Mouse (Mus musculus): ENCODE results near the gene Purb. TPM values are rescaled to one million over a fixed set of nuclear protein-coding genes. Genes with fewer than 3 reads are reported as not detected.

Gene Purb
- total and polyA plus RNA-seq, 3 experiments: 19.3 to 45.2 (median 42.4) TPM

DNA sequence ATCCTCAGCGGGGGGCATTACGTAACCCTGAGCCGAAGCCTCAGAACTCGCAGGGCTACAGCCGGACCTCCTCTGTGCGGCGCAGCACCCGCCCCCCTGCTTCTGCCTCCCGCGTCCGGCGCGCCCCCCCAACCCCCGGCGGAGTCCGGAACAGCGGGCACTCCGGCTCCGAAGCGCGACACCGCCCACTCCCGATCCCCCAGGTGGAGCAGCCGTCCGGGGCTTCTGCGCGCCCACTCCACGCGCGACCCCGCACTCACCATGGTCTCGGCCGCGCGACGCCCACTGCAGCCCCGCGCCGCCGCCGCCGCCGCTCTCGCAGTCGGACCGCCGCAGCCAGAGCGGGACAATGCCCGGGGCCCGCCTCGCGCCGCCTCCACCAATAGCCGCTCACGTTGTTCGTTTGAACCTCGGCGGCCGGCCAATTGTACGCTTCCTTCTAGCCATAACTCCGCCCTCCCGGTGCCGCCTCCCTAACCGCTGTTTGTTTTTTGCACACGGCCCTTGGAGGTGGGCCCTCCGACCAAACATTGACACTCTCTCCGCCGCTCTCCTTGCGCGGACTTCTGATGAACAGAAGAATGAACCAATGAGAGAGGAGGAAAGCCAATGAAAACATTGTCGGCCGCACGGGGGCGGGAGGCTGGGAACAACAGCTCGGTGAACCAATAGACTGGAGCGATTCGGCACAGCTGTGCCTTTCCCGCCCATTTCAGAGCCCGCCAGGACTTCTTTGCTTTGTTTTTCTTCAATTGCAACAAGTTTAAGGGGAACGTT, 31.5 kb downstream of the Purb start, which contains the start of gene H2afv (continued):
- no peak; the same call in 1 of the 2 replicates for TF ChIP-seq MAFK (IDR thresholded peaks at IDR 0.05; ENCODE audit: insufficient replicate concordance, low read length)
- TF ChIP-seq USF1 (IDR thresholded peaks at IDR 0.05; ENCODE audit: low read depth, low read length): no peak
- TF ChIP-seq JUND (conservative IDR thresholded peaks at IDR 0.05; ENCODE audit: low read depth, low read length): no peak
- peak; percentile 57; the same call in 1 of the 2 replicates for TF ChIP-seq POLR2A (IDR thresholded peaks at IDR 0.05; ENCODE audit: low read depth, low read length)
- peak; percentile 62 for TF ChIP-seq BHLHE40 (IDR thresholded peaks at IDR 0.05; ENCODE audit: low read depth, low read length)
- TF ChIP-seq ZNF384 (IDR thresholded peaks at IDR 0.05; ENCODE audit: low read depth, low read length): 0 out of 2 replicates have a peak, but pooled peaks have one; percentile 28
- no peak for TF ChIP-seq EP300 (IDR thresholded peaks at IDR 0.05; ENCODE audit: low read length)
- peak; percentile 87 for TF ChIP-seq ZMIZ1 (IDR thresholded peaks at IDR 0.05; ENCODE audit: low read depth, low read length)
- peak; percentile 71 for TF ChIP-seq HCFC1 (IDR thresholded peaks at IDR 0.05; ENCODE audit: low read depth, low read length)
- peak; percentile 99 for TF ChIP-seq E2F4 (IDR thresholded peaks at IDR 0.05; ENCODE audit: insufficient replicate concordance, low read depth, low read length)
- peak; percentile 68 for TF ChIP-seq NELFE (IDR thresholded peaks at IDR 0.05; ENCODE audit: low read depth, low read length)
- TF ChIP-seq ETS1 (conservative IDR thresholded peaks at IDR 0.05; ENCODE audit: low read depth, low read length): peak; percentile 54
- no peak for TF ChIP-seq ZC3H11A (IDR thresholded peaks at IDR 0.05; ENCODE audit: low read depth, low read length)
- 0 out of 2 replicates have a peak, but pooled peaks have one; percentile 36 for TF ChIP-seq RCOR1 (conservative IDR thresholded peaks at IDR 0.05; ENCODE audit: low read depth, low read length)

DNA sequence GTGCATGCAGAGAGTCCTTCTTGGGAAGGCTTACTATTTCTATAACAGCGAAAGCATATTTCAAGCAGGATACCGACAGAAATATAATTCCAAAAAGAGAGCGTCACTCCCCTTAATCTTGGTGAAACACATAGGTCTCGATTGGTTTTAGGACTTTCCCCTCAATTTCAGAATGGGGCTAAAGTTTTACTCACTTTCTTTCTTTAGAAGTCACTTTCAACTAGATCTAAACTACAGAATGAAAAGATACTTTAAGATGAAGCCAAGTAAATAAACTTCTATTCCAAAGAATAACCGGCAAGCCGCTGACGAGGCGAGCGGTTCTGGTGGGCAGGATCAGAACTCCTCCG, 32.0 kb downstream of the Purb start:
- peak overlapping the region; percentile 72 for H3K9ac ChIP-seq (ENCODE audit: insufficient read depth, low read depth)
- 0 out of 2 replicates have a peak, but pooled peaks have one; percentile 34 for TF ChIP-seq TBP (conservative IDR thresholded peaks at IDR 0.05; ENCODE audit: low read depth, low read length)
- no peak for TF ChIP-seq POLR2A (IDR thresholded peaks at IDR 0.05; ENCODE audit: low read depth, low read length)
- TF ChIP-seq ETS1 (conservative IDR thresholded peaks at IDR 0.05; ENCODE audit: low read depth, low read length): no peak
- TF ChIP-seq CTCF (conservative IDR thresholded peaks at IDR 0.05 in 1 of 2, IDR thresholded peaks at IDR 0.05 in 1 of 2; ENCODE audit: low read depth in 2 of 2, low read length in 2 of 2): no peak
- TF ChIP-seq KAT2A (IDR thresholded peaks at IDR 0.05; ENCODE audit: insufficient replicate concordance, low read length): no peak
- peak overlapping the region; percentile 99 for H3K4me2 ChIP-seq (ENCODE audit: insufficient read depth, low read depth, poor library complexity, severe bottlenecking)
- peak overlapping the region; percentile 66 to 88 (median 76) for H3K4me3 ChIP-seq (replicated peaks in 1 of 3; ENCODE audit: low read depth in 2 of 3, low read length in 2 of 3, poor library complexity in 1 of 3)
- in situ Hi-C loops (cut with MboI; ENCODE audit: low pct_ligation_motif_present, low pct_unique_long_range_greater_than_20kb, low sequenced_read_pairs) (no loop called here), dilution Hi-C loops (cut with MboI; ENCODE audit: extremely low pct_ligation_motif_present, extremely low pct_unique_long_range_greater_than_20kb, low sequenced_read_pairs) (no loop called here)
- H3K9me3 ChIP-seq (replicated peaks; ENCODE audit: low read length): peaks cover 4% of the 10 kb centered on the region
- peaks cover 5 to 14% of the 10 kb centered on the region in 2 experiments; a peak in 3 of 4 replicates for H3K4me1 ChIP-seq (ENCODE audit: control insufficient read depth in 1 of 2, insufficient read depth in 2 of 2)
- no peak for DNase-seq (ENCODE audit: extremely low read depth)
- peaks cover 0 to 4% of the 10 kb centered on the region in 2 experiments for H3K36me3 ChIP-seq (replicated peaks in 1 of 2; ENCODE audit: control insufficient read depth in 1 of 2, insufficient read depth in 1 of 2, low read length in 1 of 2)
- peaks cover 30% of the 10 kb centered on the region for H3K79me2 ChIP-seq (replicated peaks; ENCODE audit: control insufficient read depth, extremely low read depth, insufficient read depth, poor library complexity, severe bottlenecking)
- H3K27ac ChIP-seq (ENCODE audit: insufficient read depth, low read depth): no peak overlapping the region
- H3K27me3 ChIP-seq (replicated peaks): peaks cover 20% of the 10 kb centered on the region
